Mouse (Mus musculus) ovary, adult 18-20 months (tissue): ENCODE measurements around the gene Eefsec.

Experiments
- DNase-seq: peaks from one replicate; pipeline ENCODE4 v3.0.0; 2022; ENCODE audit warnings: low spot score, mixed read lengths

Eefsec gene

GRCm38 (mm10) chr6:88343485-88344450 is 102.6 kb downstream of the Eefsec start:
- peak; percentile 79 for DNase-seq

GRCm38 (mm10) chr6:88342965-88343364 is 103.4 kb downstream of the Eefsec start:
- no peak for DNase-seq

- no peak for DNase-seq
These were observed 105.2 kb downstream of the Eefsec start for GRCm38 (mm10) chr6:88341182-88341581.

- no peak for DNase-seq
These were observed 105.6 kb downstream of the Eefsec start for GRCm38 (mm10) chr6:88340761-88341160.

GRCm38 (mm10) chr6:88329336-88329735 is 117.0 kb downstream of the Eefsec start:
- no peak for DNase-seq

GRCm38 (mm10) chr6:88321879-88322278 is 124.5 kb downstream of the Eefsec start:
- peak; percentile 24 for DNase-seq

- no peak for DNase-seq
These were observed 125.1 kb downstream of the Eefsec start for GRCm38 (mm10) chr6:88321253-88321652.

GRCm38 (mm10) chr6:88319735-88320134 is 126.6 kb downstream of the Eefsec start:
- no peak for DNase-seq

GRCm38 (mm10) chr6:88315295-88315694 is 131.0 kb downstream of the Eefsec start:
- DNase-seq, result no peak

- DNase-seq, result no peak
These were observed 132.4 kb downstream of the Eefsec start for GRCm38 (mm10) chr6:88313937-88314336.

GRCm38 (mm10) chr6:88311593-88311992 is 134.7 kb downstream of the Eefsec start:
- DNase-seq, result no peak

GRCm38 (mm10) chr6:88306100-88306746 is 140.1 kb downstream of the Eefsec start:
- no peak for DNase-seq

- DNase-seq, result no peak
These were observed 145.1 kb downstream of the Eefsec start for GRCm38 (mm10) chr6:88301234-88301633.

GRCm38 (mm10) chr6:88299491-88299890 is 146.8 kb downstream of the Eefsec start:
- DNase-seq, result no peak

GRCm38 (mm10) chr6:88292274-88292909 is 153.9 kb downstream of the Eefsec start:
- DNase-seq, result no peak

- DNase-seq, result no peak
These were observed 156.1 kb downstream of the Eefsec start for GRCm38 (mm10) chr6:88290129-88290766.

GRCm38 (mm10) chr6:88278141-88278540 is 168.2 kb downstream of the Eefsec start:
- DNase-seq, result no peak

GRCm38 (mm10) chr6:88277242-88277641 is 169.1 kb downstream of the Eefsec start:
- DNase-seq, result no peak

- no peak for DNase-seq
These were observed 170.1 kb downstream of the Eefsec start for GRCm38 (mm10) chr6:88276221-88276620.

- DNase-seq, result no peak
These were observed 171.7 kb downstream of the Eefsec start for GRCm38 (mm10) chr6:88274623-88275022.

GRCm38 (mm10) chr6:88267970-88268369 is 178.4 kb downstream of the Eefsec start:
- DNase-seq, result no peak

- DNase-seq, result no peak
These were observed 179.3 kb downstream of the Eefsec start for GRCm38 (mm10) chr6:88267068-88267467.
